Mouse (Mus musculus) megakaryocyte, embryonic 14.5 days (primary cell): Measurements from ENCODE around the gene Mlh3. TPM values are rescaled to one million over a fixed set of nuclear protein-coding genes. Genes with fewer than 3 reads are reported as not detected.

ENCODE experiments used
- H3K27me3 ChIP-seq: replicated peaks from 2 replicates; pipeline ENCODE3; 2012; ENCODE audit warnings: inconsistent platforms
- H3K36me3 ChIP-seq: replicated peaks from 2 replicates; pipeline ENCODE3; 2012; ENCODE audit warnings: low read length, inconsistent platforms, mixed read lengths
- H3K4me1 ChIP-seq: 2 replicates; pipeline ENCODE4 v1.6.1; 2012; ENCODE audit warnings: inconsistent platforms
- H3K4me3 ChIP-seq: replicated peaks from 2 replicates; pipeline ENCODE3; 2012; ENCODE audit warnings: moderate library complexity, mild to moderate bottlenecking, inconsistent platforms
- H3K9me3 ChIP-seq: 2 replicates; pipeline ENCODE4 v1.6.1; 2012; ENCODE audit warnings: inconsistent platforms
- FLI1 ChIP-seq: IDR thresholded peaks from 2 replicates; pipeline ENCODE4 v1.6.1; 2012; ENCODE audit warnings: low read length, inconsistent platforms, mixed read lengths
- GATA1 ChIP-seq: IDR thresholded peaks from 3 replicates; pipeline ENCODE4 v1.6.1; 2012; ENCODE audit warnings: mixed read lengths, low read length, inconsistent platforms, borderline replicate concordance
- polyA plus RNA-seq: library from polyadenylated mRNA; stranded (reverse); fragments of >175 nt; gene quantifications from 2 replicates; pipeline ENCODE4 v1.2.3, GENCODE M21; 2012; ENCODE audit warnings: low replicate concordance; ENCODE audit not compliant: insufficient read depth

Mlh3 gene
- 0.96 TPM in 1 of 2 replicates, not detected in the other for polyA plus RNA-seq

- Histone ChIP-seq H3K27me3 (no peaks in the 10 kb centered on the region), H3K4me1 (peaks cover 19% of the 10 kb centered on the region), H3K9me3 (peaks cover 4% of the 10 kb centered on the region), H3K36me3 (peaks cover 37% of the 10 kb centered on the region), H3K4me3 (peak within 1 kb of the TSS; percentile 94)
- TF ChIP-seq GATA1 (no peak), FLI1 (no peak)
Observed at GRCm38 (mm10) chr12:85270319-85270718, at the start of gene Mlh3. Gene Mlh3, minus strand, starts transcription at chr12:85270599.

GRCm38 (mm10) chr12:85308651-85309050 is 38.3 kb upstream of the Mlh3 start:
- peaks cover 26% of the 10 kb centered on the region for H3K4me1 ChIP-seq
- no peaks in the 10 kb centered on the region for H3K9me3 ChIP-seq
- peaks cover 98% of the 10 kb centered on the region for H3K36me3 ChIP-seq
- TF ChIP-seq GATA1 = no peak
- no peak for TF ChIP-seq FLI1
- H3K4me3 ChIP-seq = no peak overlapping the region
- no peaks in the 10 kb centered on the region for H3K27me3 ChIP-seq

- H3K4me3 ChIP-seq = peak overlapping the region; percentile 90
- no peaks in the 10 kb centered on the region for H3K9me3 ChIP-seq
- peaks cover 98% of the 10 kb centered on the region for H3K36me3 ChIP-seq
- peaks cover 26% of the 10 kb centered on the region for H3K4me1 ChIP-seq
- TF ChIP-seq GATA1 = no peak
- TF ChIP-seq FLI1 = no peak
- no peaks in the 10 kb centered on the region for H3K27me3 ChIP-seq
Observed at GRCm38 (mm10) chr12:85305247-85305892, 35.0 kb upstream of the Mlh3 start.

GRCm38 (mm10) chr12:85304725-85305124 is 34.3 kb upstream of the Mlh3 start:
- H3K4me3 ChIP-seq = no peak overlapping the region
- H3K4me1 ChIP-seq = peaks cover 26% of the 10 kb centered on the region
- H3K36me3 ChIP-seq = peaks cover 96% of the 10 kb centered on the region
- TF ChIP-seq FLI1 = no peak
- TF ChIP-seq GATA1 = no peak
- H3K9me3 ChIP-seq = no peaks in the 10 kb centered on the region
- no peaks in the 10 kb centered on the region for H3K27me3 ChIP-seq

GRCm38 (mm10) chr12:85303256-85303655 is 32.9 kb upstream of the Mlh3 start:
- peaks cover 21% of the 10 kb centered on the region for H3K4me1 ChIP-seq
- H3K27me3 ChIP-seq = no peaks in the 10 kb centered on the region
- H3K9me3 ChIP-seq = no peaks in the 10 kb centered on the region
- peaks cover 92% of the 10 kb centered on the region for H3K36me3 ChIP-seq
- no peak overlapping the region for H3K4me3 ChIP-seq
- TF ChIP-seq GATA1 = no peak
- no peak for TF ChIP-seq FLI1

- H3K4me3 ChIP-seq = no peak overlapping the region
- H3K4me1 ChIP-seq = peaks cover 9% of the 10 kb centered on the region
- no peaks in the 10 kb centered on the region for H3K9me3 ChIP-seq
- H3K36me3 ChIP-seq = peaks cover 52% of the 10 kb centered on the region
- peaks cover 4% of the 10 kb centered on the region for H3K27me3 ChIP-seq
- TF ChIP-seq GATA1 = no peak
- no peak for TF ChIP-seq FLI1
Observed at GRCm38 (mm10) chr12:85298835-85299180, 28.4 kb upstream of the Mlh3 start.

- Histone ChIP-seq H3K36me3 (peaks cover 47% of the 10 kb centered on the region), H3K9me3 (no peaks in the 10 kb centered on the region), H3K4me1 (peaks cover 9% of the 10 kb centered on the region), H3K27me3 (peaks cover 4% of the 10 kb centered on the region), H3K4me3 (no peak overlapping the region)
- TF ChIP-seq FLI1 = no peak
- no peak for TF ChIP-seq GATA1
Observed at GRCm38 (mm10) chr12:85298127-85298834, 27.9 kb upstream of the Mlh3 start.

- peaks cover 40% of the 10 kb centered on the region for H3K36me3 ChIP-seq
- TF ChIP-seq GATA1 (no peak), FLI1 (no peak)
- H3K4me3 ChIP-seq = no peak overlapping the region
- no peaks in the 10 kb centered on the region for H3K9me3 ChIP-seq
- H3K4me1 ChIP-seq = peaks cover 10% of the 10 kb centered on the region
- H3K27me3 ChIP-seq = peaks cover 4% of the 10 kb centered on the region
Observed at GRCm38 (mm10) chr12:85297345-85297997, 27.1 kb upstream of the Mlh3 start.

- peaks cover 4% of the 10 kb centered on the region for H3K27me3 ChIP-seq
Observed at GRCm38 (mm10) chr12:85296915-85297314, 26.5 kb upstream of the Mlh3 start.

GRCm38 (mm10) chr12:85295506-85295905 is 25.1 kb upstream of the Mlh3 start:
- Histone ChIP-seq H3K9me3 (no peaks in the 10 kb centered on the region), H3K27me3 (peaks cover 7% of the 10 kb centered on the region), H3K36me3 (peaks cover 20% of the 10 kb centered on the region), H3K4me1 (peaks cover 16% of the 10 kb centered on the region), H3K4me3 (no peak overlapping the region)
- no peak for TF ChIP-seq GATA1
- no peak for TF ChIP-seq FLI1

More at GRCm38 (mm10) chr12:85296915-85297314, 26.5 kb upstream of the Mlh3 start:
- H3K4me3 ChIP-seq = no peak overlapping the region
- H3K9me3 ChIP-seq = no peaks in the 10 kb centered on the region
- TF ChIP-seq FLI1 (no peak), GATA1 (no peak)
- H3K4me1 ChIP-seq = peaks cover 15% of the 10 kb centered on the region
- peaks cover 34% of the 10 kb centered on the region for H3K36me3 ChIP-seq
